Mouse (Mus musculus) mouse trophoblast stem cell (cell line): ENCODE measurements at regions not wholly inside any gene's neighbourhood (a gene's known extent, or its start where the extent isn't known, plus 50 kb on each side); places are given as distances from the start of the nearest gene placed in this dataset.

Source experiments
- in situ Hi-C, 2 experiments: fragments of 300-500 bp; cut with MseI, MboI; formaldehyde crosslinking; loops; 2 replicates in 1 of 2; 3 replicates in 1 of 2; pipeline ENCODE4 v1.15.1; 2025

GRCm38 (mm10) chr14:68973636-68974101, 320.4 kb downstream of the Synb start:
- in situ Hi-C loops = loop anchor here in 1 of 2 experiments (10.0 kb wide), 1 partner anchor 239 kb away; no protein-coding TSS in a partner anchor

DNA sequence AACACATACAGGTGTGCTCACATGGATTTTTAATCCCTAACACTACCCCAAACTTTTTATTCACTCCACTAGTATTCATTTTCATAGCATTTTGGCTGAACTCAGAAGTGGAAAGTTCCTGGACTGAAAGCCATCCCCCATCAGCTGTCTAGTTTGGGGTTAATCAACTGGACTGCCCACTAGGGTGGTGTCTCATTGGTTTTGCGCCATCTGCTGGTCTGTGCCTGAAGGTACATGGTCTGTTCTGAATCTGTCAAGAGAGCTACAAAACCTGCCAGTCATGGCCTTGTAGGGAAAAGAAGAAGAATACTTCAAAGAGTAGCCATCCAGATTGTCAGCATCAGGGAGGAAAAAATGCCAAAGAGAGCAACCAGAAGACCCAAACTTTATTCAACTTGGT, 327.3 kb downstream of the Synb start:
- in situ Hi-C loops = loop anchor here in 1 of 2 experiments (10.0 kb wide), 1 partner anchor 232 kb away; no protein-coding TSS in a partner anchor

DNA sequence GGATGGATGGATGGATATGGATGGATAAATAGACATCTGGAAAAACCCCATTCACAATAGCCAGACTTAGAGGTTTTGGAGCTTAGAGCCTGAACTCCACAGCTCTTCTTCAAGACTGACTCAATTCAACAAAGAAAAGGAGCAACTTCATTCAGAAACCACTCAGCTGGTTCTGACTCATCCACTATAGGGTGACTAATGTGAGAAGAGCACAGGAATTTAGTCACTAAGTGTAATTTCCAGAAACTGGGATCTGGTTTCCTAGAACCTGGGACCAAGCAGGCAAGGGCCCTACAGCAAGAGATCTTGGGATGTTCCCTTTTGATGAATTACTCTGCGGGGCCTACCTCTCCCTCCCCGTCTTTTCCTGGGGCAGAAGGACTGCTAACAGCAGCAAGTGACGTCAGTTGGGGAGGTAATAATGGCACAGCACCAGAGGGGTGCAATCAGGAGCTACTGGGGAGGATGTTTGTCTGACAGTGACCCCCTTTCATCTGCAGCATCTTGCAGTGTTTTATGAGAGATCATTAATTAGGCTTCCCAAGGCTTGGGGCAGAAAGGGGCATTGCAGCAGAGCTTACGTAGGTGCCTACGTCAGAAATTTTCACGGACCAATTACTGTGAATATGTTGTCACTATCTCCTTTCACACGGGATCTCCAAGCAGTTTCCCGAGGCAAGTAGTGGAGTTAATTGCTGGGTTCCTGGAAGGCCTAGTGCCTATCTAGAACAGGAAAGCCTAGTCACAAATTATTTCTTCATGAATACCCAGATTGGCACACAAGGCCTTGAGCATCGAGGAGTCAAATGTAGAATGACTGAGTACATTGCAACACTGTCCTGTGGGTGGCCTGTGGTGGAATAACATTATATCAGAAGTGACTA, 339.3 kb downstream of the Synb start:
- in situ Hi-C loops = no loop called here

DNA sequence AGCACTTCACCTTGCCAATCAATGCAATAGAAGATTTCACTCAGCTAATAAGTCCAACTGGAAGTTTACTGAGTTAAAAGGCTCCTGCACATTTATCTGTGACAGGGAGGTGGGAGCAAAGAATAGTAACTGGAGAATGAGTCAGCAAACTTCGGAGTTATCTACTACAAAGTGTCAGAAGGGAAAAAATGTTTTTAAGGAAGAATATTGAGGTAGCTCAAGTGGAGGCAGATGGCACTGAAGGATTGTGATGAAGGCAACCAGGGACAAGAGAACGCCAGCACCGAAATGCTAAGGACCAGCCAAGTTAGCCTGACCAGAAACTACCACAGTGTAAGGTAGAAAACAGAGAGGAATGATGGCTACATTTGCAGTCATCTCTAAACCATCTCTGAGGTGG, 348.2 kb downstream of the Synb start:
- in situ Hi-C loops = no loop called here

DNA sequence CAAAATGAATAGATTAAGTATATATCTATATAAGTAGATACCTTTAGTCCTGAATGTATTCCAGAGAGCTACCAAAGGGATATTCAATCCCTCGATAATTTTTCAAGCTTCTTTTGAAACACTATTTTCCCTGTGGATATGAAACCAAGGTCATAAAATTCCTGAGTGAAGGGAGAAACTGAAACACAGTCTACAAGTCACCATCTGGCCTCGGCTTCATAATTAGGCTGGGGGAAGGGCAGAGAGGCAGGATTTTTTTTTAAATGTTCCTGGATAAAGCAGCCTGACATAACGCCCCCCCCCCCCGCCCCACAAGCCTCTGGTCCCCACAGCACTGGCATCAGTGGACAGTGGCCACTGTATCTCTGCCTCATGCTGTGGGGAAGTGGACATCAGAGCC, 348.7 kb downstream of the Synb start:
- in situ Hi-C loops = no loop called here

DNA sequence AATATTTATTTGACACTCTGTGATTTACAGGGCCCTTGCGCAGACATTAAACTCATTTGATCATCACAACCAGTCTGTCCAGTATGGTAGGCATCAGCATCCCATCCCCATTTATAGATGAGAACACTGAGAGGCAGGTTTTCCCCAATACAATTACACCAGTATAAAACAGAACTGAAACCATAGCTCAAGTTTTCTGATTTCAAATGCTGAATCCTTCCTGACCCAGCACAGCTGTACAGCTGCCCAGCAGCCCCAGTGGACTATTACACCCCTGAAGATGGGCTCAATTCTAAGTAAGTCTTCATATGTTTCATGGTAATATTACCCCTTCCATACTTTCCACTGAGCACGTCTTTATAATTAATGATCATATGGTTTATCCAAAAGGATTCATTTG, 352.3 kb downstream of the Synb start:
- in situ Hi-C loops = no loop called here

GRCm38 (mm10) chr14:68941132-68941690, 352.9 kb downstream of the Synb start:
- in situ Hi-C loops = no loop called here

DNA sequence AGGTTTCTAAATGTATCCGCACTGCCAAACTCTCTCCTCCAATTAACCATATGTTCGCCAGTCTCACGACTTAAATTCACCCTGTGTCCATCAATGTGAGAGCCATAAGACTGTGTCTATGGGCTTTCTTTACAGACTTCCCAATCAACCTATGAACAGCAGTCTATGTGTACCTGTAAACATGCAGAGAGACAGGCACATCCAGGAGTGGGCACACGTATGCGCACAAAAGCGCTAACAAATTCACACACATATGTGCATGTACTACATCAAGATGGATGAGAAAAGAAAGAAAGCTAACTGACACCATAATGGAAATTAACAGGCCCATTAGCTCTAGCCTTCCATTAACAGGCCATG, 358.8 kb downstream of the Synb start:
- in situ Hi-C loops = no loop called here

DNA sequence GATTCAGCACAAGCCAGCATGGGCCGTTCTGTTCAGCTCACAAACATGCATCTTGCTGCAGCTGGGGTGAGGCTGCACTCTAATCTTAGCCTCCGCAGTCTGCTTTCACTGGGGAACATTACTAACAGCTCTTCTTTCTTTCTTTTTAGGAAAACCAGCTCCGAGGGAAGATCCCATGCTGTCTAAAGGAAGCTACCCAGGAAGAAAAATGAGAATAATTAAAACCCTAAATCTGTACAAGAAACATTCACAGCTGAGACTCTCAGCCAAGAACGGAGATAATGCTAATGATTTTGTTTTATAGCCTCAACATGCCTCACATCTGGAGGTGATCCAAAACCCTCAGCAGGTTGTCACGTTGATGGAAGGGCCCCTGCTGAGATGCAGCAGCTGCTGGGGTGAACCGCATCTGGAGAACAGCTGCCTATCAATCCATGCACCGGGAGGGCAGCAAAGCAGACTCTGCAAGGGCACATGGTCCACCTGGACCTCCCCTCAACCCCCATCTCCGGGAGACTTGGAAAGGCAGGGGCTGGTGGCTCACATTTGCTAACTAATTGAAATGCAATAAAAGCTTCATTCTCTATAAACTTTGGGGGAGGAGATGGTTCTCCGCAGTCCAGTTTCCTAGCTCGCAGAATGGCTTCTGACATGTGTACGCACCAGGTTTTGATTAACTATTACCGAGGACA, 359.3 kb downstream of the Synb start:
- in situ Hi-C loops = no loop called here

- in situ Hi-C loops = no loop called here
These were observed 366.3 kb downstream of the Synb start for GRCm38 (mm10) chr14:68927814-68928213.

DNA sequence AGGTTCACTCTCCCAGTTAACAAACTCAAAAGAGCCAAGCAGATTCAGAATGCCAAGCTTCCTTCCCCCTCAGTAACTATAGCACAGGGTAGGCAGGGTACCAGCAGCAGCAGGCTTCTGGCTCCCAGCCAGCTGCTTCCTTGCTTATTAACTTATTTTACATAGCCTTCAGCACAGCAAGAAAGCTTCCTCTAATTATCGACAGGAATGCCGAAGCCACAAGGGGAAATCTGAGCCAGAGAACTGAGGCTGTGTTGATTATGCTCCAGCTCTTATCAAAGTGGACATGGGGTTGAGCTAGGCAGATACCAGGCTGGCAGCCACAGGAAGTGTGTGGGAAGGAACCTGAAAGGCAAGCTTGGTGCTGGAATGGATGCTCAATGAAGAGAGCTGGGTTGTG, 371.0 kb downstream of the Synb start:
- in situ Hi-C loops = no loop called here

GRCm38 (mm10) chr14:68922035-68922434, 372.1 kb downstream of the Synb start:
- in situ Hi-C loops = no loop called here

- in situ Hi-C loops = no loop called here
These were observed 375.5 kb downstream of the Synb start for GRCm38 (mm10) chr14:68918526-68919045.

- in situ Hi-C loops = no loop called here
These were observed 394.2 kb downstream of the Synb start for GRCm38 (mm10) chr14:68899921-68900320.

DNA sequence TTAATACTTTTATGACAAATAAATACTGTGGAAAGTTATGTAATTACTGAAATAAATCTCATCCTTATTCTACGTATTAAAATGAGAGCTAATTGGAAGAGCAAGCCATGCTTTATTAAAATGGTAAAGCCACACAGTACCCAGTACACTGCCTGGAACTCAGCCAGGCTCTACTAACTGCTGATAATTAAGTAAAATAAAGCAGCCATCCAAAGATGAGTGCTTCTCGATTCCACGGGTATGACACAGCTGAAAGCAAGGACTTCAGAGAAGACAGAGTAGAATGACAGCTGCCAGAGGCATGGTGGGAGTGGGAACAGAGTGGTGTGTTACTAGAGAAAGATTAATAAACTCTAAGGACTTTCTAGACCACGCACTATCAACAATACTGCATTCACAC, 416.9 kb downstream of the Synb start:
- in situ Hi-C loops = no loop called here

DNA sequence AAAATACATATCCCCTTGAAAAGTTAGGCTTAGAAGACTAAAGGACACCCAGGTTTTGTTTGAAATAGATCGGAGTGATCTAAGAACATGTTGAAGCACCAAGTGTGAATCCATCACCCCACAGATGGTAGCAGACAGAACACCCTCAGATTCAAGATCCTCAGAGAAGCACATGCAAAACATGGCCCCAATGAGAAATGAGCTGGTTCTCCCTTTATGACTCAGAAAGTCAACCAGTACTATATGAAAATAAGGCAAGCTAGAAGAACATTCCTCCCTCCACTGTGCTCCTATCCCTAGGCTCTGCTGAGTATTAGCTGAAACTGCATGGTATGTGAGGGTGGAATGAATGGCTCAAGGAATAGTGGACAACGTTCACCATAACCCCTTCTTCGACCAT, 433.0 kb downstream of the Synb start:
- in situ Hi-C loops = no loop called here

- in situ Hi-C loops = no loop called here
These were observed 436.2 kb downstream of the Synb start for GRCm38 (mm10) chr14:68857948-68858347.

DNA sequence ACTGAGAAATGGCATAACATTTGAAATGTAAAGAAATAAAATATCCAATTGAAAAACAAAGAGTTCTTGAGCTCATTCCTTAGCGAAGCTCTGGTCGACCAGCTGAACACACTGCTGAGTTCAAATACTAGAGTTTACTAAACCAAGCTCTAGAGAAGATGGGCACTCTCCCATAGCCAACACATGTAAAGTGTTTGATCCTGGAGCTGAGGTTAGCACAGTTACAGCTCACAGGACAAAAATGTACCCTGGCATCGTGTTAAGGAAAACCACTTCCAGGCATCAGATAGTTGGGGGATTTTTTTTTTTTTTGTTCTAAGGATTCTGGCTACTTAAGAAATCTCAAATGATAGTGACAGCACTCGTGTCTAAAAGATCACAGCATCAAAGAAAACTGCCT, 445.6 kb downstream of the Synb start:
- in situ Hi-C loops = no loop called here

- in situ Hi-C loops = no loop called here
These were observed 446.5 kb downstream of the Synb start for GRCm38 (mm10) chr14:68847609-68848008.

DNA sequence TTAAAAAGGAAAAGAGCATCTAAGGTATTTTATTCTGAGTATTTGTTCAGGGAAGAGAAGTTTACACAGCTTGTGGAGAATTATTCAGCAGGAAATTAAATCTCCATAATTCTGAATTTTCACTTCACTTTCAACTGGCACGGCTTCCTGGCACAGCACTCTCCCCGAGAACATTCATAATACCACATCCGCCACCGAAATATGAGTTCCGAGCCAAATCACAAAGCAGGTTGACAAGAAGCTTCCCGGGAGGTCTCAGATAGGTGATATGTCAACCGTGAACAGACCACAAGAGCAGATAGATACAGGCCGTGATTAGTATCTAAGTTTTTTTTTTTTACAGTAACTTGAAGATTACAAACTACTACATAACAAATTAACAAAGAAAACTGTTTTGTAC, 473.9 kb downstream of the Synb start:
- in situ Hi-C loops = no loop called here

GRCm38 (mm10) chr14:68808976-68809375, 485.1 kb downstream of the Synb start:
- in situ Hi-C loops = no loop called here

DNA sequence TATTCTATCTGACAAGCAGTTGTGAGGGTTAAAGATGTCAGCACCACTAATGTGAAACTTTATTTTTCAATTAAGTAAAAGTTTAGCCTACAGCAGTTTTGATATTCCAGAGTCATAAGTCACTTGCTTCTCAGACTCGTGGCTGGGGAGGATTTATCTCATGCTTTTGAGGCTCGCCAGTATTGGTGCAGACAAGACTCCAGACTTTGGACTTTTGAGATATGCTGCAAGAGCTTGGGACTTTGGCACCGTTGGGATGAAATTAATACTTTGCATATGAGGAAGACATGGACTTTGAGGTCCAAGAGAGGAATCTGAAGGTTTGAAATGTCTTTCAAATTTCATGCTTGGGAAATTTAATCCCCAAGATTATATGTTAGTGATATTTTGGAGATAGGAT, 486.2 kb downstream of the Synb start:
- in situ Hi-C loops = no loop called here
